Mouse (Mus musculus): ENCODE measurements around the gene Tpmt. TPM values are rescaled to one million over a fixed set of nuclear protein-coding genes. Genes with fewer than 3 reads are reported as not detected.

Tpmt gene
- polyA plus RNA-seq, 1 experiment from 2014 or later: 26.7 TPM

DNA sequence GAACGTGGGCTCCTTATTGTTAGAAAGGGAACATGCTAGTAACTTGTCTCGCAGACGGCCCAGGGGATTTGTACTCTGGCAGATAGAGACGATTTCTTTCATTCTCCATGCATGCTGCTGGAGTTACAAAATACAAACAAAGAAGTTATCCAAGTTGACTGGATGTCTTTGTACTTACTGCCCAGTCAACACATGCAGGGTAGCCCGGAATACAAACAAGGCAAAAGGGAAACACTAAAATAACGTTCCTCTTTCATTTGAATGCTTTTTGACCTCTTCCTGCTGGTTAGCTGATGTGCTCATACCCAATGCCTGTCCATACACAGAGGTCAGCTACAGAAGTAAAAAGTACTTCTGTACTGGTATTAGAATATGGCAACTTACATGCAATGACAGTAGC is 6.6 kb downstream of the Tpmt start:
- H3K9me3 ChIP-seq (ENCODE audit: low read length): no peaks in the 10 kb centered on the region
- no peak overlapping the region for H3K9ac ChIP-seq (replicated peaks)
- no peak overlapping the region for H3K27ac ChIP-seq (ENCODE audit: low read depth)
- no peaks in the 10 kb centered on the region; the same call in 1 of the 2 replicates for H3K36me3 ChIP-seq (replicated peaks; ENCODE audit: insufficient read depth, low read length)
- no peak overlapping the region for H3K4me3 ChIP-seq (ENCODE audit: low read depth, low read length)
- no peaks in the 10 kb centered on the region for H3K27me3 ChIP-seq (ENCODE audit: insufficient read depth, low read length)
- TF ChIP-seq EP300 (IDR thresholded peaks at IDR 0.05; ENCODE audit: low read depth) (no peak), CTCF (IDR thresholded peaks at IDR 0.05; ENCODE audit: low read depth) (no peak)
- WGBS (ENCODE audit: insufficient replicate concordance): 61% methylated on average over 6 of the region's 6 CpGs
- no peak overlapping the region for H3K4me2 ChIP-seq (ENCODE audit: low read depth, low read length)
- DNase-seq (no peak), ATAC-seq (no peak)
- no peaks in the 10 kb centered on the region for H3K4me1 ChIP-seq (ENCODE audit: insufficient read depth)

DNA sequence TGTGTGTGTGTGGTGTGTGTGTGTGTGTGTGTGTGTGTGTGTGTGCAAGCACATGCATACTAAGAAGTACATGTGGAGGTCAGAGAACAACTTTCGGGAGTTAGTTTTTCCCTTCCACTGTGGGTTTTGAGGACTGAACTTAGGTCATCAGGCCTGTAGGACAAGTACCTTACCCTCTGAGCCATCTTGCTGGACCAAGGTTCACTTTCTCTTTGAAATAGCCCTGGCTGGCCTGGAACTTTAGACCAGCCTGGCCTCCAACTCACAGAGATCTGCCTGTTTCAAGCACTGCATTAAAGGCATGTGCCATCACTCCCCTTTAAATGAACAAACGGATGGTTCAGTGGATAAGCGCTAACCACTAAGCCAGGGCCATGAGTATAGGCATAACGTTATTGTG is 10.9 kb downstream of the Tpmt start:
- Histone ChIP-seq H3K27ac (ENCODE audit: low read depth) (no peak overlapping the region), H3K9ac (replicated peaks) (no peak overlapping the region), H3K4me2 (ENCODE audit: low read depth, low read length) (no peak overlapping the region), H3K27me3 (ENCODE audit: insufficient read depth, low read length) (no peaks in the 10 kb centered on the region), H3K36me3 (replicated peaks; ENCODE audit: insufficient read depth, low read length) (no peaks in the 10 kb centered on the region; the same call in 1 of the 2 replicates), H3K4me1 (ENCODE audit: insufficient read depth) (no peaks in the 10 kb centered on the region), H3K4me3 (ENCODE audit: low read depth, low read length) (no peak overlapping the region), H3K9me3 (ENCODE audit: low read length) (no peaks in the 10 kb centered on the region)
- ATAC-seq (no peak), DNase-seq (no peak)
- 83% methylated on average over 4 of the region's 4 CpGs for WGBS (ENCODE audit: insufficient replicate concordance)
- TF ChIP-seq CTCF (IDR thresholded peaks at IDR 0.05; ENCODE audit: low read depth): no peak
- no peak for TF ChIP-seq EP300 (IDR thresholded peaks at IDR 0.05; ENCODE audit: low read depth)

DNA sequence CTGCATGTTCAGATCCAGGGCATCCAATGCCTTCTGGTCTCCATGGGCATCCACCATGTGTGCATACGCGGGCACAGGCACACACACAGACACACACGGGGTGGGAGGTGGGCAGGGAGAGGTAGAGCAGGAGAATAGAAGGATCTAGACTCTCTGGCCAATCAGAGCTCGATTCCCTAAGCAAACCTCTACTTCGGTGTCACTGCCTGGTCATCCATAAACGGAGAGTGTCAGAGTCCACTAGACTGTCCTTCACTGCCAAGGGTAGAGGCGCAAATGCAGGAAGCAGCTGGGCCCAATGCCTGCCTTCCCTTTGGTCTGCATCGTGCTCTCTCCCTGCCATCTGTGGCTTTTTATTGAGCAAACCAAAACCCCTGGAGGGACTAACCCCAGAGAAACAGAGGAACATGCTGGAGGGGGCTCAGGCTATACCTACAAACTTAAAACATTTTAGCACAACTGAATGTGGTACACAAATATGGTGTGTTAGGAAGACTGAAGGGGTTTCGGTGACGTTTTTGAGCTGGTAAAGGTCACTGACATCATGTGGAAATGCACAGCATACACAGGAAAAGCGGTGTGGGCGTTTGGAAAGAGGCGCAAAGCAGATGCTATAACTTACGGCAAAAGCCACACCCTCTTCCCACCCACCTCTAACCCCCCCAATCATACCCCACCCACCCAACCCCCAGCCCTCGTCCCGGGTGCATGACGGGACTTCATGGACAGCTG is 14.0 kb downstream of the Tpmt start:
- TF ChIP-seq EP300 (IDR thresholded peaks at IDR 0.05; ENCODE audit: low read depth) (no peak), CTCF (IDR thresholded peaks at IDR 0.05; ENCODE audit: low read depth) (no peak)
- H3K4me3 ChIP-seq (ENCODE audit: low read depth, low read length): no peak overlapping the region
- H3K27ac ChIP-seq (ENCODE audit: low read depth): no peak overlapping the region
- no peak overlapping the region for H3K4me2 ChIP-seq (ENCODE audit: low read depth, low read length)
- DNase-seq: no peak
- no peak overlapping the region for H3K9ac ChIP-seq (replicated peaks)
- H3K4me1 ChIP-seq (ENCODE audit: insufficient read depth): no peaks in the 10 kb centered on the region
- H3K36me3 ChIP-seq (replicated peaks; ENCODE audit: insufficient read depth, low read length): no peaks in the 10 kb centered on the region; the same call in 1 of the 2 replicates
- ATAC-seq: peak; percentile 56
- no peaks in the 10 kb centered on the region for H3K9me3 ChIP-seq (ENCODE audit: low read length)
- 70% methylated on average over 17 of the region's 17 CpGs for WGBS (ENCODE audit: insufficient replicate concordance)
- no peaks in the 10 kb centered on the region for H3K27me3 ChIP-seq (ENCODE audit: insufficient read depth, low read length)

DNA sequence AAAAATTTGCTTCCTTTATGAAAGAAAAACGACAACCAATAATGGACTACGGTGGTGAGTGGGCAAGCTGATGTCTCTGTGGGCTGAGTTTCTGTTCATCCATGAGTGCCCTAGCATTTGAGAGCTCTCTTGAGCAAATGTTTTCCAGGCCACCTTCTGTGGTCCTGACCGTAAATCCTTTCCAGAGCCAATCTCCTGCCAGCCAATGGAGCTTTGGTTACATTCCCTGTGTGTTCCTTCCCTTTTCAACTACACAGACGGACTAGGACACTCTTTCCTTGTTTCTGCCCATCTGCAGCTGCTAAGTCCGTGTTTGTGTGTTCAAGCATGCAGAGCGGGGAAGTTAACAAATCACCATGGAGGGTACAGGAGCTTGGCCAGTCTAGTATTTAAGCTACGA is 23.7 kb downstream of the Tpmt start:
- DNase-seq (no peak), ATAC-seq (no peak)
- TF ChIP-seq CTCF (IDR thresholded peaks at IDR 0.05; ENCODE audit: low read depth): no peak
- no peak for TF ChIP-seq EP300 (IDR thresholded peaks at IDR 0.05; ENCODE audit: low read depth)
- H3K9ac ChIP-seq (replicated peaks): no peak overlapping the region
- no peaks in the 10 kb centered on the region for H3K4me1 ChIP-seq (ENCODE audit: insufficient read depth)
- no peaks in the 10 kb centered on the region for H3K9me3 ChIP-seq (ENCODE audit: low read length)
- no peaks in the 10 kb centered on the region for H3K27me3 ChIP-seq (ENCODE audit: insufficient read depth, low read length)
- no peak overlapping the region for H3K27ac ChIP-seq (ENCODE audit: low read depth)
- no peaks in the 10 kb centered on the region for H3K36me3 ChIP-seq (replicated peaks; ENCODE audit: insufficient read depth, low read length)
- 74% methylated on average over 7 of the region's 7 CpGs for WGBS (ENCODE audit: insufficient replicate concordance)
- no peak overlapping the region for H3K4me3 ChIP-seq (ENCODE audit: low read depth, low read length)
- H3K4me2 ChIP-seq (ENCODE audit: low read depth, low read length): no peak overlapping the region

DNA sequence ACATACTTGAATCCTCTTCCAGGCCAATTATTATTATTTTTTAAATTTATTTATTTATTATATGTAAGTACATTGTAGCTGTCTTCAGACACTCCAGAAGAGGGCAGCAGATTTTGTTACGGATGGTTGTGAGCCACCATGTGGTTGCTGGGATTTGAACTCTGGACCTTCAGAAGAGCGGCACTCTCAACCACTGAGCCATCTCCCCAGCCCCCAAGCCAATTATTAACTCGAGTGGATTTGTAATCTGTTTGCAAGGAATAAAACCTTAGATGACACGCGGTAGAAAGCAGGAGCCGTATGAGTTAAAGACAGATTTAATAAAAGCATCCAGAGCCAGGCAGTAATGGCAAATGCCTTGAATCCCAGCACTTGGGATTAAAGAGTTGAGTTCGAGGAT is 24.8 kb downstream of the Tpmt start:
- DNase-seq: no peak
- 70% methylated on average over 7 of the region's 7 CpGs for WGBS (ENCODE audit: insufficient replicate concordance)

GRCm38 (mm10) chr13:47017259-47017658 is 27.3 kb downstream of the Tpmt start:
- Histone ChIP-seq H3K4me3 (ENCODE audit: low read depth, low read length) (no peak overlapping the region), H3K9me3 (ENCODE audit: low read length) (no peaks in the 10 kb centered on the region), H3K27me3 (ENCODE audit: insufficient read depth, low read length) (peaks cover 11% of the 10 kb centered on the region), H3K4me2 (ENCODE audit: low read depth, low read length) (no peak overlapping the region), H3K4me1 (ENCODE audit: insufficient read depth) (peaks cover 11% of the 10 kb centered on the region), H3K27ac (ENCODE audit: low read depth) (no peak overlapping the region), H3K36me3 (replicated peaks; ENCODE audit: insufficient read depth, low read length) (no peaks in the 10 kb centered on the region), H3K9ac (replicated peaks) (no peak overlapping the region)
- WGBS (ENCODE audit: insufficient replicate concordance): 35% methylated on average over 5 of the region's 5 CpGs
- TF ChIP-seq EP300 (IDR thresholded peaks at IDR 0.05; ENCODE audit: low read depth) (no peak), CTCF (IDR thresholded peaks at IDR 0.05; ENCODE audit: low read depth) (peak; percentile 83)
- ATAC-seq (peak; percentile 43; the same call in 1 of the 2 replicates), DNase-seq (peak; percentile 27)

More for the DNA sequence above, 24.8 kb downstream of the Tpmt start:
- no peak for ATAC-seq
- Histone ChIP-seq H3K9ac (replicated peaks) (no peak overlapping the region), H3K4me3 (ENCODE audit: low read depth, low read length) (no peak overlapping the region), H3K9me3 (ENCODE audit: low read length) (no peaks in the 10 kb centered on the region), H3K27ac (ENCODE audit: low read depth) (no peak overlapping the region), H3K27me3 (ENCODE audit: insufficient read depth, low read length) (no peaks in the 10 kb centered on the region), H3K4me2 (ENCODE audit: low read depth, low read length) (no peak overlapping the region), H3K4me1 (ENCODE audit: insufficient read depth) (peaks cover 1% of the 10 kb centered on the region), H3K36me3 (replicated peaks; ENCODE audit: insufficient read depth, low read length) (no peaks in the 10 kb centered on the region)
- TF ChIP-seq EP300 (IDR thresholded peaks at IDR 0.05; ENCODE audit: low read depth) (no peak), CTCF (IDR thresholded peaks at IDR 0.05; ENCODE audit: low read depth) (no peak)

Data from liver, postnatal 0 days (tissue).